ENCODE assay signal across 8 mouse cellular contexts in genomic region chr3:108910303-108911080, GRCm38 (mm10). TPM values are rescaled to one million over a fixed set of nuclear protein-coding genes. Genes with fewer than 3 reads are reported as not detected.
DNase-seq lines count a peak whose midpoint lies in the region; ATAC-seq and TF ChIP-seq lines count a peak whose summit lies in the region.

No protein-coding gene starts in this region.

- H3K4me3 ChIP-seq in intestine, postnatal 0 days (ENCODE audit: low read depth, low read length), result peak overlapping the region; percentile 73
- H3K4me3 ChIP-seq in lung, postnatal 0 days (ENCODE audit: low read depth, low read length), result peak overlapping the region; percentile 94
- H3K4me3 ChIP-seq in stomach, embryonic 16.5 days (replicated peaks; ENCODE audit: low read length), result peak overlapping the region; percentile 96

- H3K36me3 ChIP-seq in intestine, postnatal 0 days (ENCODE audit: control insufficient read depth, insufficient read depth), result peaks cover 23% of the 10 kb centered on the region
- H3K36me3 ChIP-seq in lung, postnatal 0 days (ENCODE audit: insufficient read depth, low read length), result peaks cover 4% of the 10 kb centered on the region; the same call in 1 of the 2 replicates
- peaks cover 7% of the 10 kb centered on the region; the same call in 1 of the 2 replicates for H3K36me3 ChIP-seq in stomach, embryonic 16.5 days (ENCODE audit: control insufficient read depth, insufficient read depth, low read length)

- no peaks in the 10 kb centered on the region for H3K4me1 ChIP-seq in intestine, postnatal 0 days (replicated peaks; ENCODE audit: control insufficient read depth, insufficient read depth, low read length)
- peaks cover 3% of the 10 kb centered on the region; the same call in 1 of the 2 replicates for H3K4me1 ChIP-seq in lung, postnatal 0 days (ENCODE audit: insufficient read depth, low read depth, low read length)
- peaks cover 7% of the 10 kb centered on the region; the same call in 1 of the 2 replicates for H3K4me1 ChIP-seq in stomach, embryonic 16.5 days (ENCODE audit: control insufficient read depth, insufficient read depth, low read length)

- peak; percentile 22 to 24 for DNase-seq in adrenal gland, adult 18-20 months (ENCODE audit: low spot score in 2 of 2)
- no peak for DNase-seq in adrenal gland, postnatal 14 days
- DNase-seq in R1 (ENCODE audit: low read depth, low spot score), result peak; percentile 40
- DNase-seq in lung, postnatal 0 days (ENCODE audit: low spot score), result no peak
- no peak for DNase-seq in ovary, postnatal 10 days (ENCODE audit: low spot score)

- peak overlapping the region; percentile 90 for H3K4me2 ChIP-seq in intestine, postnatal 0 days (replicated peaks; ENCODE audit: low read depth)
- peak overlapping the region; percentile 85 for H3K4me2 ChIP-seq in lung, postnatal 0 days (replicated peaks; ENCODE audit: low read depth, low read length)
- H3K4me2 ChIP-seq in stomach, embryonic 16.5 days (ENCODE audit: low read depth, low read length), result peak overlapping the region; percentile 95

- under 1% methylated on average over 31 of the region's 32 CpGs for WGBS in intestine, postnatal 0 days
- under 1% methylated on average over 31 of the region's 32 CpGs for WGBS in lung, postnatal 0 days
- WGBS in stomach, embryonic 16.5 days, result under 1% methylated on average over 31 of the region's 32 CpGs

- TF ChIP-seq CTCF in intestine, postnatal 0 days (IDR thresholded peaks at IDR 0.05; ENCODE audit: low read depth), result no peak
- no peak for TF ChIP-seq CTCF in lung, postnatal 0 days (IDR thresholded peaks at IDR 0.05)

- no peaks in the 10 kb centered on the region for H3K9me3 ChIP-seq in intestine, postnatal 0 days (ENCODE audit: control insufficient read depth)
- no peaks in the 10 kb centered on the region for H3K9me3 ChIP-seq in lung, postnatal 0 days (ENCODE audit: low read length)
- H3K9me3 ChIP-seq in stomach, embryonic 16.5 days (replicated peaks; ENCODE audit: control insufficient read depth, low read length), result no peaks in the 10 kb centered on the region

- H3K27ac ChIP-seq in intestine, postnatal 0 days (ENCODE audit: low read depth, low read length), result peak overlapping the region; percentile 99
- peak overlapping the region; percentile 100 for H3K27ac ChIP-seq in lung, postnatal 0 days (ENCODE audit: low read length)
- H3K27ac ChIP-seq in stomach, embryonic 16.5 days (ENCODE audit: low read length), result peak overlapping the region; percentile 99

- 0 out of 2 replicates have a peak, but pooled peaks have one; percentile 23 for ATAC-seq in erythroblast, adult 5-6 weeks (replicated peaks; ENCODE audit: low FRiP score, poor library complexity, severe bottlenecking)
- 0 out of 2 replicates have a peak, but pooled peaks have one; percentile 0 for ATAC-seq in intestine, postnatal 0 days
- ATAC-seq in lung, postnatal 0 days, result no peak
- no peak for ATAC-seq in stomach, embryonic 16.5 days (ENCODE audit: insufficient read depth, low FRiP score)

- H3K9ac ChIP-seq in intestine, postnatal 0 days (ENCODE audit: low read depth, low read length), result peak overlapping the region; percentile 82
- peak overlapping the region; percentile 91 for H3K9ac ChIP-seq in lung, postnatal 0 days (replicated peaks; ENCODE audit: low read depth)
- H3K9ac ChIP-seq in stomach, embryonic 16.5 days (ENCODE audit: low read length), result peak overlapping the region; percentile 94

- H3K27me3 ChIP-seq in intestine, postnatal 0 days (replicated peaks; ENCODE audit: control insufficient read depth, insufficient read depth, low read length), result no peaks in the 10 kb centered on the region
- no peaks in the 10 kb centered on the region for H3K27me3 ChIP-seq in lung, postnatal 0 days (replicated peaks; ENCODE audit: insufficient read depth, low read length)
- H3K27me3 ChIP-seq in stomach, embryonic 16.5 days (ENCODE audit: control insufficient read depth, insufficient read depth, low read length), result no peaks in the 10 kb centered on the region

- TF ChIP-seq EP300 in lung, postnatal 0 days (IDR thresholded peaks at IDR 0.05), result no peak

RNA-seq across cellular contexts. Expression of gene Prpf38b, which starts 1.0 kb away (rescaled TPM):
- 10 to 100 TPM; 56.6 to 73.2 TPM for total RNA-seq in adrenal gland, adult 18-20 months (2021)
- 72.2 and 72.4 TPM in 2 replicates for total RNA-seq in adrenal gland, postnatal 14 days (2021)
- 51.4 and 52.3 TPM in 2 replicates for total RNA-seq in erythroblast, adult 5-6 weeks (2015; ENCODE audit: low replicate concordance)
- 128 and 134 TPM in 2 replicates for total RNA-seq in erythroblast, adult 5-6 weeks (2017; ENCODE audit: low replicate concordance)
- polyA plus RNA-seq in intestine, postnatal 0 days (2015; fragmentation: Nextera tagmentation; extraction: Ambion mirVana), result 29.5 and 38.0 TPM in 2 replicates
- polyA plus RNA-seq in lung, postnatal 0 days (2015; fragmentation: Nextera tagmentation; extraction: Ambion mirVana), result 42.5 and 48.7 TPM in 2 replicates
- 66.0 and 69.4 TPM in 2 replicates for polyA plus RNA-seq in stomach, embryonic 16.5 days (2015; fragmentation: Nextera tagmentation; extraction: Ambion mirVana)

RNA-seq across cellular contexts. Expression of gene Fndc7, which starts 20.7 kb away (rescaled TPM):
- total RNA-seq in adrenal gland, adult 18-20 months (2021), result under 1 TPM; 0.43 to 0.74 TPM
- total RNA-seq in adrenal gland, postnatal 14 days (2021), result 0.11 and 0.49 TPM in 2 replicates
- total RNA-seq in erythroblast, adult 5-6 weeks (2015; ENCODE audit: low replicate concordance), result not detected in 2 replicates
- total RNA-seq in erythroblast, adult 5-6 weeks (2017; ENCODE audit: low replicate concordance), result 0.14 and 1.4 TPM in 2 replicates
- 0.05 TPM in 1 of 2 replicates, not detected in the other for polyA plus RNA-seq in intestine, postnatal 0 days (2015; fragmentation: Nextera tagmentation; extraction: Ambion mirVana)
- polyA plus RNA-seq in lung, postnatal 0 days (2015; fragmentation: Nextera tagmentation; extraction: Ambion mirVana), result 1.7 and 1.9 TPM in 2 replicates
- 0.20 and 0.40 TPM in 2 replicates for polyA plus RNA-seq in stomach, embryonic 16.5 days (2015; fragmentation: Nextera tagmentation; extraction: Ambion mirVana)

RNA-seq across cellular contexts. Expression of gene Henmt1, which starts 29.2 kb away (rescaled TPM):
- not detected for total RNA-seq in adrenal gland, adult 18-20 months (2021)
- total RNA-seq in adrenal gland, postnatal 14 days (2021), result not detected in 2 replicates
- total RNA-seq in erythroblast, adult 5-6 weeks (2015; ENCODE audit: low replicate concordance), result not detected in 2 replicates
- total RNA-seq in erythroblast, adult 5-6 weeks (2017; ENCODE audit: low replicate concordance), result not detected in 2 replicates
- polyA plus RNA-seq in intestine, postnatal 0 days (2015; fragmentation: Nextera tagmentation; extraction: Ambion mirVana), result 0.29 and 0.38 TPM in 2 replicates
- 0.23 and 0.30 TPM in 2 replicates for polyA plus RNA-seq in lung, postnatal 0 days (2015; fragmentation: Nextera tagmentation; extraction: Ambion mirVana)
- polyA plus RNA-seq in stomach, embryonic 16.5 days (2015; fragmentation: Nextera tagmentation; extraction: Ambion mirVana), result 0.49 and 0.55 TPM in 2 replicates

RNA-seq across cellular contexts. Expression of gene Gm9857, which starts 29.8 kb away (rescaled TPM):
- not detected for total RNA-seq in adrenal gland, adult 18-20 months (2021)
- total RNA-seq in adrenal gland, postnatal 14 days (2021), result not detected in 2 replicates
- not detected in 2 replicates for total RNA-seq in erythroblast, adult 5-6 weeks (2015; ENCODE audit: low replicate concordance)
- total RNA-seq in erythroblast, adult 5-6 weeks (2017; ENCODE audit: low replicate concordance), result not detected in 2 replicates
- polyA plus RNA-seq in intestine, postnatal 0 days (2015; fragmentation: Nextera tagmentation; extraction: Ambion mirVana), result not detected in 2 replicates
- polyA plus RNA-seq in lung, postnatal 0 days (2015; fragmentation: Nextera tagmentation; extraction: Ambion mirVana), result not detected in 2 replicates
- not detected in 2 replicates for polyA plus RNA-seq in stomach, embryonic 16.5 days (2015; fragmentation: Nextera tagmentation; extraction: Ambion mirVana)

Comparison
In these comparisons a context has a peak if more than half of its experiments do, and no peak if none do; other contexts are left out.
1. DNase-seq: peak in adrenal gland, adult 18-20 months (2 of 2) and R1 (single experiment); none in adrenal gland, postnatal 14 days (single experiment), lung, postnatal 0 days (single experiment) and ovary, postnatal 10 days (single experiment).
2. ATAC-seq: peak in erythroblast, adult 5-6 weeks (single experiment) and intestine, postnatal 0 days (single experiment); none in lung, postnatal 0 days (single experiment) and stomach, embryonic 16.5 days (single experiment).
3. Peak in every context shown above with its lines, with median percentiles within 50 percentile points of each other: H3K27ac ChIP-seq, H3K4me2 ChIP-seq, H3K4me3 ChIP-seq and H3K9ac ChIP-seq.